Mouse (Mus musculus): ENCODE results near the gene Serpinh1. TPM values are rescaled to one million over a fixed set of nuclear protein-coding genes. Genes with fewer than 3 reads are reported as not detected.

The Serpinh1 gene
- polyA plus RNA-seq, 1 experiment from 2014 or later: 0.11 TPM

Other genes with a start within 250 kb of the Serpinh1 start
- gene Uvrag, start 212.1 kb downstream of the Serpinh1 start, polyA plus RNA-seq (2018): 29.6 to 32.2 TPM (median 30.1 TPM) in 3 replicates
- 0.22 to 0.55 TPM (median 0.42 TPM) in 3 replicates for gene Dgat2, start 170.5 kb downstream of the Serpinh1 start, polyA plus RNA-seq (2018)
- 0.13 TPM in 1 of 3 replicates, not detected in the others for gene Mogat2, start 114.6 kb downstream of the Serpinh1 start, polyA plus RNA-seq (2018)
- gene Map6, start 85.8 kb downstream of the Serpinh1 start, polyA plus RNA-seq (2018): 0.75 to 3.0 TPM (median 1.8 TPM) in 3 replicates
- gene Gdpd5, start 28.2 kb upstream of the Serpinh1 start, polyA plus RNA-seq (2018): 5.5 to 14.8 TPM (median 13.9 TPM) in 3 replicates
- 0.26 to 0.35 TPM in 2 of 3 replicates, not detected in the other for gene Klhl35, start 112.8 kb upstream of the Serpinh1 start, polyA plus RNA-seq (2018)
- 269 to 859 TPM (median 797 TPM) in 3 replicates for gene Rps3, start 130.5 kb upstream of the Serpinh1 start, polyA plus RNA-seq (2018)
- gene Arrb1, start 182.2 kb upstream of the Serpinh1 start, polyA plus RNA-seq (2018): 65.3 to 97.8 TPM (median 73.5 TPM) in 3 replicates

Measured in macrophage (primary cell).